Mouse (Mus musculus): Measurements from ENCODE around the gene Bcl11a. TPM values are rescaled to one million over a fixed set of nuclear protein-coding genes. Genes with fewer than 3 reads are reported as not detected.

The Bcl11a gene
- total RNA-seq, 1 experiment = 3.1 TPM

DNA sequence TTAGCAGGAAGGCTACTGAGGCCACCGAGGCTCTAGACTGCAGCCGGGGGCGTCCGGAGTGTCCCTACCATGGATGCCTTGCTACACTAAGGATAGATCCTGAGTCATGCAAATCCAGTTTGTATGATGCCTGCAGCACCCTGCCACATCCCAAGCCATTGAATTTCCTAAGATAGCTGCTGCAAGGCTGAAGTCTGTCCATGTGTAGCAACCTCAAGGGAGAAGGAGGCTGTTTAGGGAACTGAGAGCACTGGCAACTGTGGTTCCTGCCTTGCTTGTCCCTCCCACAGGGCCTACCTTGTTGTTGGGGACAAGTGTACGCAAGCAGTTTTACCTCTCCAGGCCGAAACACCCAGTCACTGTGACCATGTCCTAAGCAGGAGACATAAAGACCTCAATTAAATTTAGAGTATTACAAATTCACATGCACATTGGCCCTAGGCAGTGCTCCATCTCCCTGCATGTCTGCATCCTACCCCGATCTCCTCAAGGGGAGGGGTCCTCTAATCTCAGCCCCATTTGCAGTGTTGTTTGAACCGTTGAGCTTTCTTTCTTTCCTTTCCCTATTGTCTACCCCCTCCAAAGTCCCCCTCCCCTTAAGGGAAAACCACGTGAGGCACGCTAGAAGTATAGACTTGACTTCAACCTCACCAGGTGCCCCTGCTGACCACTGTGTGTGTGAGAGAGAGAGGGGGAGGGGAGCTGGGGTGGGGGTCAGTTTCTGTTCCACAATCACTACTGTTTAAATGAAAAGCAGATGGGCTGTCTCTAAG, 63.8 kb downstream of the Bcl11a start:
- Histone ChIP-seq H3K9ac (ENCODE audit: insufficient read depth, low read depth, low read length, poor library complexity, severe bottlenecking) (no peak overlapping the region), H3K27ac (ENCODE audit: insufficient read depth, low read depth, low read length, poor library complexity, severe bottlenecking) (no peak overlapping the region)
- no peak for DNase-seq (ENCODE audit: low read depth, low spot score)

DNA sequence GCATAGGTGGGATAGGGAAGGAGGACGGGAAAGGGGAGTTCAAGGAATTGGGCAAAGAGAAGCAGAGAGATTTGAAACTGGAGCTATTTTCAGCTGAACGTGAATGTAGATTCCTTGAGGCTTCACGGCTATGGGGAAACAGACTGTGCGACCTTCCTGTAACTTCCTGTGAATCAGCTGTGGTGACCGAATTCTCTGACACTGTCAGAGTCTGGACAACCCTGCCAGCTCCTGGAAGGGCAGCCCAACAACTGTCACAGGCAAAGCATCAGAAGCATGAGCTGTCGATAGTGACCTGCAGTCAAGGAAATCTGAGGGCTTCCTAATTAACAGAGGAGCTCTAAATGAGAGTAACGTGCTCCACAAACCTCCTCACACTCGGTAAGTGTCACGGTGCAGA, 64.5 kb downstream of the Bcl11a start:
- no peak for TF ChIP-seq ZC3H11A (IDR thresholded peaks at IDR 0.05; ENCODE audit: borderline replicate concordance, low read depth, low read length)
- no peak for TF ChIP-seq ZNF384 (IDR thresholded peaks at IDR 0.05; ENCODE audit: low read depth, low read length)
- no peak for TF ChIP-seq CHD2 (IDR thresholded peaks at IDR 0.05; ENCODE audit: low read depth, low read length)
- TF ChIP-seq MAFK (IDR thresholded peaks at IDR 0.05; ENCODE audit: insufficient read depth, low read depth, low read length) = no peak
- TF ChIP-seq HCFC1 (IDR thresholded peaks at IDR 0.05; ENCODE audit: borderline replicate concordance, insufficient read depth, low read length) = no peak
- Histone ChIP-seq H3K27ac (ENCODE audit: insufficient read depth, low read depth, low read length, poor library complexity, severe bottlenecking) (no peak overlapping the region), H3K9ac (ENCODE audit: insufficient read depth, low read depth, low read length, poor library complexity, severe bottlenecking) (no peak overlapping the region), H3K4me3 (ENCODE audit: insufficient read depth in 1 of 2, low read depth in 1 of 2, low read length in 2 of 2, poor library complexity in 1 of 2, severe bottlenecking in 1 of 2) (no peak overlapping the region), H3K36me3 (ENCODE audit: control insufficient read depth, insufficient read depth, low read length, poor library complexity, severe bottlenecking) (no peaks in the 10 kb centered on the region), H3K9me3 (ENCODE audit: control insufficient read depth, insufficient read depth, low read depth, low read length) (no peaks in the 10 kb centered on the region), H3K4me1 (ENCODE audit: control insufficient read depth in 2 of 2, insufficient read depth in 2 of 2, low read length in 2 of 2, poor library complexity in 1 of 2) (no peaks in the 10 kb centered on the region; a peak in 1 of 4 replicates)
- DNase-seq (ENCODE audit: low read depth, low spot score) = no peak
- in situ Hi-C loops (cut with MboI; ENCODE audit: low sequenced_read_pairs in 2 of 2, unreplicated experiment in 2 of 2) = no loop called here

More for the DNA sequence above, 63.8 kb downstream of the Bcl11a start:
- Histone ChIP-seq H3K4me1 (ENCODE audit: control insufficient read depth in 2 of 2, insufficient read depth in 2 of 2, low read length in 2 of 2, poor library complexity in 1 of 2) (no peaks in the 10 kb centered on the region; a peak in 1 of 4 replicates), H3K36me3 (ENCODE audit: control insufficient read depth, insufficient read depth, low read length, poor library complexity, severe bottlenecking) (no peaks in the 10 kb centered on the region), H3K4me3 (ENCODE audit: insufficient read depth in 1 of 2, low read depth in 1 of 2, low read length in 2 of 2, poor library complexity in 1 of 2, severe bottlenecking in 1 of 2) (no peak overlapping the region), H3K9me3 (ENCODE audit: control insufficient read depth, insufficient read depth, low read depth, low read length) (no peaks in the 10 kb centered on the region)
- TF ChIP-seq HCFC1 (IDR thresholded peaks at IDR 0.05; ENCODE audit: borderline replicate concordance, insufficient read depth, low read length) = no peak
- TF ChIP-seq CHD2 (IDR thresholded peaks at IDR 0.05; ENCODE audit: low read depth, low read length) = no peak
- TF ChIP-seq ZNF384 (IDR thresholded peaks at IDR 0.05; ENCODE audit: low read depth, low read length) = no peak
- TF ChIP-seq ZC3H11A (IDR thresholded peaks at IDR 0.05; ENCODE audit: borderline replicate concordance, low read depth, low read length) = no peak
- TF ChIP-seq MAFK (IDR thresholded peaks at IDR 0.05; ENCODE audit: insufficient read depth, low read depth, low read length) = no peak
- in situ Hi-C loops (cut with MboI; ENCODE audit: low sequenced_read_pairs in 2 of 2, unreplicated experiment in 2 of 2) = no loop called here

DNA sequence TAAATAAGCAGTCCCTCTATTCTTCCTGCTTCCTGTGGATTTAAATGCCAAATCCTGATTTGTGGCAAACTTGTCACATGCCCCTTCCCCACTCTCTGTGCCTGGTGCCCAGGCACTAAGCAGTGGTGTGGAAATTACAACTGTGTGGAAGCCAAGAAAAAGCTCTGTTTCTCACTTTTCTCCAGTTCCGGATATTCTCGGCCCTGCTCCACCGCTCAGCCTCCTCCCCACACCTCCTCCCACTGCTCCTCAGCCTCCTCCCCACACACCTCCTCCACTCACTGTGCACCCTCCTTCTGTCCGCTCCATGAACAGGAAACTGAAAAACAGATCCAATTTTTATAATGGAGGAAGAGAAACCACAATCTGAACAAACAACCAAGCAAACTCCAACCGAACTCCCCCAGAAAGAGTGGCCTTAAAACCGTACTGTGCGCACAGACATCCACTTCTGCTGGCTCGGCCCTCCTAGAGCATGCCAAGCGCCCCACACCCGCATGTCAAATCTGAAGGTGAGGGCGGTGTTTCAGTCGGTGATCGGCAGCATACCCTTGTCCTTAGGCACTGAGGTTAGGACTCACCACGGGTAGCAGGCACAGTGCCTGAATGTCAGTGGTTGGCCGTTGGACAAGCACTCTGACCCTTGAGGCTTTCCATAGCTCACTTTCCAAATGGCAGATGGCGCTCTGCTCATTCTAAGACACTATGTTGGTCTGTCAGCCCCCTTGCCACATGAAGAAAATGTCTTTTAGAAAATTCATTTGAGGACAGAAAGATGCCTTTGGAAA, 66.5 kb downstream of the Bcl11a start:
- no peak for TF ChIP-seq ZNF384 (IDR thresholded peaks at IDR 0.05; ENCODE audit: low read depth, low read length)
- TF ChIP-seq ZC3H11A (IDR thresholded peaks at IDR 0.05; ENCODE audit: borderline replicate concordance, low read depth, low read length) = no peak
- no peak for TF ChIP-seq MAFK (IDR thresholded peaks at IDR 0.05; ENCODE audit: insufficient read depth, low read depth, low read length)
- TF ChIP-seq CHD2 (IDR thresholded peaks at IDR 0.05; ENCODE audit: low read depth, low read length) = no peak
- no peak for TF ChIP-seq HCFC1 (IDR thresholded peaks at IDR 0.05; ENCODE audit: borderline replicate concordance, insufficient read depth, low read length)
- no peak for DNase-seq (ENCODE audit: low read depth, low spot score)
- Histone ChIP-seq H3K9ac (ENCODE audit: insufficient read depth, low read depth, low read length, poor library complexity, severe bottlenecking) (no peak overlapping the region), H3K36me3 (ENCODE audit: control insufficient read depth, insufficient read depth, low read length, poor library complexity, severe bottlenecking) (no peaks in the 10 kb centered on the region), H3K27ac (ENCODE audit: insufficient read depth, low read depth, low read length, poor library complexity, severe bottlenecking) (no peak overlapping the region), H3K4me3 (ENCODE audit: insufficient read depth in 1 of 2, low read depth in 1 of 2, low read length in 2 of 2, poor library complexity in 1 of 2, severe bottlenecking in 1 of 2) (peak overlapping the region in 1 of 2 experiments; percentile 4; a peak in 2 of 4 replicates), H3K9me3 (ENCODE audit: control insufficient read depth, insufficient read depth, low read depth, low read length) (no peaks in the 10 kb centered on the region), H3K4me1 (ENCODE audit: control insufficient read depth in 2 of 2, insufficient read depth in 2 of 2, low read length in 2 of 2, poor library complexity in 1 of 2) (no peaks in the 10 kb centered on the region; a peak in 1 of 4 replicates)
- in situ Hi-C loops (cut with MboI; ENCODE audit: low sequenced_read_pairs in 2 of 2, unreplicated experiment in 2 of 2) = no loop called here

DNA sequence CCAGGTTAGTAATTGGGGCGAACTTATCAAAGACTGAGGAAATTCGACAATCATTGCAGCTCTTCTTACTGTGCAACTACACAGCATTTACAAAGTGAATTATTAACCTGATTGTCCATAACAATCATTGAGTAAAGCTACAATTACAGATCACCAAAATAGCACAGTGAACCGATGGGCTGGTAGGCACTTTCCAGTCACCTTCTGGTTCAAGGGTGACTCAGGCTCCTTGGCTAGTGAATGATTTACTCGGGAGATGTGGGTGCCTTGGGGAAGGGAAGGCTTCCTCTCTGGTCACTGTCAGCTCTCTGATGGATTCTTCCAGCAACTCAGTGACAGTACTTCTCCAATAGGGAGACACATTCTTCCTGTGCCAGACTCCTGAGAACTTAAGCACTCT, 68.2 kb downstream of the Bcl11a start:
- no peak overlapping the region for H3K4me3 ChIP-seq (ENCODE audit: insufficient read depth in 1 of 2, low read depth in 1 of 2, low read length in 2 of 2, poor library complexity in 1 of 2, severe bottlenecking in 1 of 2)
- TF ChIP-seq ZC3H11A (IDR thresholded peaks at IDR 0.05; ENCODE audit: borderline replicate concordance, low read depth, low read length) = no peak
- TF ChIP-seq CHD2 (IDR thresholded peaks at IDR 0.05; ENCODE audit: low read depth, low read length) = no peak
- no peak for TF ChIP-seq MAFK (IDR thresholded peaks at IDR 0.05; ENCODE audit: insufficient read depth, low read depth, low read length)
- no peak for TF ChIP-seq ZNF384 (IDR thresholded peaks at IDR 0.05; ENCODE audit: low read depth, low read length)
- no peak for TF ChIP-seq HCFC1 (IDR thresholded peaks at IDR 0.05; ENCODE audit: borderline replicate concordance, insufficient read depth, low read length)
- no peaks in the 10 kb centered on the region for H3K9me3 ChIP-seq (ENCODE audit: control insufficient read depth, insufficient read depth, low read depth, low read length)
- H3K27ac ChIP-seq (ENCODE audit: insufficient read depth, low read depth, low read length, poor library complexity, severe bottlenecking) = no peak overlapping the region
- no peaks in the 10 kb centered on the region; a peak in 1 of 4 replicates for H3K4me1 ChIP-seq (ENCODE audit: control insufficient read depth in 2 of 2, insufficient read depth in 2 of 2, low read length in 2 of 2, poor library complexity in 1 of 2)
- in situ Hi-C loops (cut with MboI; ENCODE audit: low sequenced_read_pairs in 2 of 2, unreplicated experiment in 2 of 2) = no loop called here
- no peak for DNase-seq (ENCODE audit: low read depth, low spot score)
- H3K36me3 ChIP-seq (ENCODE audit: control insufficient read depth, insufficient read depth, low read length, poor library complexity, severe bottlenecking) = no peaks in the 10 kb centered on the region
- no peak overlapping the region for H3K9ac ChIP-seq (ENCODE audit: insufficient read depth, low read depth, low read length, poor library complexity, severe bottlenecking)

Measured in ES-E14 (cell line).